Mouse (Mus musculus): ENCODE data around the gene Frmd5.

Frmd5 gene

DNA sequence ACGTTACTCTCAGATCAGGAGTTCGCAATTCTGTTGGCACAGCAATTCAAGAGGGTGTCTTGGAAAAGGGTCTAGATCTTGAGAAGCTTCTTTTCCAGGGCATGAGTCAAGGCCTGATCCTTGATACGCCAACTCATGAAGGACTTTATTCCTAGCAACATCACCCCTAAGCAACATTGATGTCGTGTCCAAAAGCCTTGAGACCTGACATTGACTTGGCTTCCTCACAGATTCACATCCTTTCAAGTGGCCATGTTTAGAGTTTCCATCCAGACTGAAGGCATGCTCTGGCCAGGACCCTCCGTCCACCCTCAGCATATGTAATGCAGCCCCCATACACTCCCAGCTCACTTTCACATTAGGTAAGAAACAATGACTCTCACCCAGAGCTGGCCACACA lies 45.0 kb downstream of the Frmd5 start:
- no peak for DNase-seq (ENCODE audit: low spot score in 2 of 2)

DNA sequence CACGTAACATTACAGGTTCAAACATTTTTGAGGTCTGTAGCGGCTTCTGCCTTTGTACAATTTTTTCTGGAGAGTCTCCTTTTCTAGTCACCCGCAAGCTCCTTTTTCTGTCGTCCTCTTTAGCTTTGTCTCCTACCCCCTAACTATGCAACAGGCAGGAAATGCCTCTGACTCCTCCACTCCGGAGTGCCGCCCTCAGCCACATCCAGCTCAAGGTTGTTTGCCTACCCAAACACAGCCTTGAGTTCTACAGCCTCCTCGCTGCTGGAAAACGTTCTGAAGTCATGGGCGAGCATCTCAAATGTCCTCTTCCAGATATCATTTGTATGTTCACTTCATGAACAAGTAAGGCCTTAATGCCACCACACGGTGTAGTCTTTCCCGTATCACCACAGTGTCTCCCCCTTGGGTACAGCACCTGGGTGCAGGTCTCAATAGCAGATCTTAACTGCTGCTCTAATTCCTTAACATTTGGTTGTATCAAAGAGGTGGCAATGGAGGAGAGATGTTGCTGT lies 45.5 kb downstream of the Frmd5 start:
- no peak for DNase-seq (ENCODE audit: low spot score in 2 of 2)

DNA sequence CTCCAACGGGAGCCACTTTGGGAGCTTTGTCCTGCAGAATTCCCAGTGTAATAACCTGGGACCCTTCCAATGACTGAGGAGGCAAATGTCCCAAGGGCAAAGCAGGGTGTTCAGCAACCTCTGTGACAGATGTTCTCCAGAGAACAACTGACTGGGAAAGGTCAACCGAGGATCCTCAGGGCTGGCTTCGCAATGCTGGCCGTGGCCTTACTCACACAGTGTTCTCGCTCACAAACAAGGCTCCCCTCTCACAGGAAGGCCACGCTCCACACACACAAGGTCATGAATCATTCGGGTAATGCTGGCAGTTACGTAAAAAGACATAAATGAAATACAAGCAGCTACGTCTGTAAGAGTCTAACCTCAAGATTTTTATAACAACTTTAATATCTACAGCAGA lies 46.2 kb downstream of the Frmd5 start:
- no peak for DNase-seq (ENCODE audit: low spot score in 2 of 2)

DNA sequence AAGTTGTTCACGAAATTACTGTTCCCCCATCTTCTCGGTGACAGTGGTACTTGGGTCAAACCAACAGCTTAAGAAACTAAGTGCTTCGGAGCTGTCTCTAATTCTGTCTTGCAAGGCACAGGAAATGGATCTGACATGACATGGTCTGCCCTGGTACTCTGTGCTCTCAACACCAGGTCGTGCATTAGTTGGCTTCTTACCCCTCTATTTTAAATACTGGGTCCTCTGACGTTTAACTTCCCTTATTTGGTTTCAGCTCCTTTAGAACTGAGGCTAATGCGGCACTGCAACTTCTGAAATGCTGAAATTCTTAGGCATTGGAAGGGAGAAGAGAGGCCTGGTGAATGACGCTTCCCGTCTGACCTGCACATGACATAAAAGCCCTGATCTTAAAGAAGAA lies 48.6 kb downstream of the Frmd5 start:
- DNase-seq (ENCODE audit: low spot score in 2 of 2), result no peak

DNA sequence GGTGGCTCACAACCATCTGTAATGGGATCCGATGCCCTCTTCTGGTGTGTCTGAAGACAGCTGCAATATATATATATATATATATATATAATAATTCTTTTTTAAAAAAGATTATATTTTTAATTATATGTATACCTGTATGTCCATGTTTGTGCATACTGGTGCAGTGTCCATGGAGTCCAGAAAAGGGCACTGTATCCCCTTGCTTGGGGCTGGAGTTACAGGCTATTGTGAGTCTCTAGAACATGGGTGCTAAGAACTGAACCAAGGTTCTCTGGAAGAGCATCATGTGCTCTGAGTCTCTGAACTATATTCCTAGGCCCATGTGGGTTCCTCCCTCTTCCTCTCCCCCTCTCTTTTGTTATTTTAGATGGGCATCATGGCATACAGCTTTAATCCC lies 50.6 kb downstream of the Frmd5 start:
- no peak for DNase-seq (ENCODE audit: low spot score in 2 of 2)

DNA sequence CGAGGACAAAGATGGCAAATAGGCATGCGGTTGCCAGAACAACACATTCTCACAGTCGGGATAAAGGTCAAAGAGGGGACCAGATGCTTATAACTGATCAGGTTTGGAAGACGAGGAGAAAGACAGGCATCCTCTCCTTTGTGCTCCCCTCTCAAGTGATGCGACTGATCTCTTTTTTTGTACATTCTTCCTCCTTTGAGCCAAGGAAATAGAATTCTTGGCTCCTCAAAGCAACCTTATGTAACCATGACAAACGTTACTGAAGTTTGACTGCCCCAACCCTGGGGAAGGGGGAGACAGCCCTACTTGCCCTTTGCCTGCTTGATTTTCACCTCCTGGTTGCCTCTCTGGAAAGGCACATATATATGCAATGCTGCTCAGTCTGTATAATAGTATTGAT lies 51.8 kb downstream of the Frmd5 start:
- DNase-seq (ENCODE audit: low spot score in 2 of 2), result no peak

DNA sequence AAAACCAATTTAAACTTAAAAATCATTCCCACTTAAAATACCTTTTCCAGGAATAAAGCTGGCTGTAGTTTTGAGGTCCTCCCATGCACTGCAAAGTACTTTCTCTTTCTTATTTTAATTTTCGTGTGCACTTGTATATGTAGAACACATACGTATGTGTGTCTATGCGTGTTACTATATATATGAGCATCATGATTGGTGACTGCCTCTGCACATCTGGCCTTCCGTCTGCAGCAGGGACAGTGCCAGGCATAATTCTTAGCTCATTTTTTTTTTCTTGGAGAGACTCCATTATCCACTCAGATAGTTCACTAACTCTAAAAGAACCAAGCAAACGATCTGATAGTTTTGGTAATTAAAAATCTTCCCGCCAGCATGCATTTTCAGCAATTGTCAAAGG lies 56.8 kb downstream of the Frmd5 start:
- no peak for DNase-seq (ENCODE audit: low spot score in 2 of 2)

DNA sequence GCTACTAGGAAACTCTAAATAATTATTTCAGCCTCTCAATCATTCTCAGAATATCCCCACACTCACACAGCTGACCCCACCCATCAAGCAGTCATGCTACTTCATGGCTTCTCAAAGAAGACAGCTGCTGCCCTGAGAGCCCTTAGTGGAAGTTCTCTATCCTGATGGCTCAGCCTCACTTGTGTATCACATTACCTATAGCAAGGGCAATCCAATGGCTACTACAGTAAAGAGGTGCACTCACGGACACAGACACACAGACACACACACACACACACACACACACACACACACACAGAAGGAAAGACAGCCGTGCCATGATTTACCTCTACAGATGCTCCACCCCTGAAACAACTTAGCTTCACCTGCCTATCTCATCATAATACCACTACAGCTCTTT lies 65.7 kb downstream of the Frmd5 start:
- DNase-seq (ENCODE audit: low spot score in 2 of 2), result no peak

DNA sequence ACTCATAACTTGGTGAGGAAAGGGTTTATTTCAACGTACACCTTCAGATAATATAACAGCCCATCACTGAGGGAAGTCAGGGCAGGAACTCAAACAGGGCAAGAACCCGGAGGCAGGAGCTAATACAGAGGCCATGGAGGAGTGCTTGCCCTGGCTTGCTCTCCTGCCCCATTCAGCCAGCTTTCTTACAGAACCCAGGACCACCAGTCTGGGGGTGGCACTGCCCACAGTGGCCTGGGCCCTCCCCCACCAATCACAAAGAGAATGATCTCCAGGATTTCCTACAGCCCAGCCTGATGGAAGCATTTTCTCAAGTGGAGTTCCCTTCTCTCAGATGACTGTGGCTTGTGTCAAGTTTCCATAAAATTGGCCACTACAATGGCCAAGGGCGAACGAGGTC lies 67.5 kb downstream of the Frmd5 start:
- DNase-seq (ENCODE audit: low spot score in 2 of 2), result no peak

DNA sequence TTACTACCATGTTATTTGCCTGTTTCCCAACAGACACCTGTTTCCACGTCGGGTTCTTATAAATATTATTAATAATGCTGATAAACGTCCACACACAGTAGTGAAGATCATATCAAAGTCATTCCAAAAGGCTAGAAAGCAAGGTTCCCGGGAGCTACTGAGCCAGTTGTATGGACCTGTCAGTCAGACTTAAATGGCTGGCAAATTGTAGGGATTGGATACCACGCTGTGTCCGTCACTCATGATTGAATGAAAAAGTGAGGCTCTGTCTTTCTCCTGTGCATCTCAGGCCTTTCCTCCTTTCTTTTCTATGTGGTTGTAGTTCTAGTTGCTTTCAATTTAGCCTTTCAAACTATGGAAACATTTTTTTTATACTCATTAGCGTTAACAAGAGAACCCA lies 73.5 kb downstream of the Frmd5 start:
- DNase-seq (ENCODE audit: low spot score in 2 of 2), result no peak

DNA sequence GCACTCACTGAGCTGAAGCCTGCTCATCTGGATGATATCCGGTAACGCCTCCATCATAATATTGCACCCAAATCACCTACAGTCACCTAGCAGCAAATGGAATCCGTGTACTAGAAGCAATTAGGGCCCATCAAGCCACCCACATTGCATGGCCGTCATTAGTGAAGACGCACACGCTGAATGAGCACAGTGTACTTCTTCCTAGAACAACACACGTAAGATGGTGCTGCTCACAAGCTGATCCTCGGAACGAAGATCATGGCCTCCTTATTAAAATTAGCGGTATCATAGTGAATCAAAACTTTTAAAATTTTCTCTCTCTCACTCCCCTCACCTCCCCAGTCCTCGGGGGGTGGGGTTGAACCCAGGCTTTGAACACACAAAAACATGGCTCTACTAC lies 76.4 kb downstream of the Frmd5 start:
- DNase-seq (ENCODE audit: low spot score in 2 of 2), result no peak

DNA sequence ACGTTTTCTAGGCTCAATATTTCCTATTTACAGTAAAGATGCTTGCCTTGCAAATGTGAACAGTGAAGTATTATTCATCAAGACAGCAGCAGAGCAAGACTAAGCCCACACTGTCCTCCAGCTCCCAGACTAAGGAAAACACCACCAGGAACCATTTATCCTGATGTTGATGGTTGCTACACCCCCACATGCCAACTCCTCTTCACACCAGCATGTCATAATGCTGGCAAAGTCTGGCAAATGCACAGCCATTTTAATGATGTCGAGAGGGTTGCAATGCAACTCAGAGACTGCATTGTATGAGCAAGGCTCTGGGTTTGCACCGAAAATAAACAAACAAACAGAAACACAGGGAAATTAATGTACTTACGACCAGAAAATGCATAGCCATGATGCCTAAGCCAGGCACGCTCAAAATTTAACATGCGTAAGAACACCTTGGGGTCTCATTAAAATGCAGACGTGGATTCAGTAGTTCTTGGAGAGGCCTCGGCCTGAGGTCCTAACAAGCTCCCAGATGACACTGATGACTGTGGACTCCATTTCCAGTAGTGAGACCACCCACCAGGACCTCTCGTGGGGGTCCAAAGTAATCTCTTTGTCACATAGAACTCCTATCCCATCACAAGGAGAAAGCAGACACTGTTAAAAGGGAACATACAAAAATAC lies 77.8 kb downstream of the Frmd5 start:
- no peak for DNase-seq (ENCODE audit: low spot score in 2 of 2)

DNA sequence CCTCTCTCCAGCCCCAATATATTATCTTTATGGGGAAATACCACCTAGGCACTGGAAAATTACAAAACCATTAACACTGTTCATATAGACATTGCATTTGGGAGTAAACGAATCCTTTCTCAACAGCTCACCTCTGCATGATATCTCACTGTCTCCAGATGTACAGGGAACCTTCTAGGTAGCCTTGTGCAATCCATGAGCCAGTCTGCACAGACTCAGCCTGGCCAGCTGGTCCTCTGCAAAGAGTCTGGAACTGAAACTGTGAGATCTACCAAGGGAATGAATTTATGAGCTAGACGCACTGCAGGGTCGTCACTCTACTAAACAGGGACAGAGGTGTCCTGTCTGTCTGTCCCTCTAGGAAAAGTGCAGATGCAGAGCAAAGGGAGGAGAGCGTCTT lies 82.0 kb downstream of the Frmd5 start:
- no peak for DNase-seq (ENCODE audit: low spot score in 2 of 2)

DNA sequence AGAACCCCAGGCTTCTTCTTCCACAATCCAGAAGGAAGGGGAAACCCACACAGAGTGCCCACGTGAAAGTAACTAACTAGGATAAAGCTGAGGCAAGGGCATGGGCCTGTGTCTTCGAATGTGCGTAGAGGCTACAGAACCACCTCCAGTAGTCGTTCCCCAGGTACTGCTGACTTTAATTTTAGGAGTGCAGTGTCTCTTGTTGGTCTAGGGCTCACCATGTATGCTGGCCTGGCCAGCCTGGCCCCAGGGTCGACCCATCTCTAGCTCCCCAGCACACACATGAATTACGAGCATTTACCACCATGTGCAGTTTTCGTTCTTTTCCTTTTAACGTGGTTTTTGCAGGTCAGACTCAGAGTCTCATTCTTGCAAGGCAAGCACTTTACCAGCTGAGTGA lies 83.1 kb downstream of the Frmd5 start:
- DNase-seq (ENCODE audit: low spot score in 2 of 2), result no peak

DNA sequence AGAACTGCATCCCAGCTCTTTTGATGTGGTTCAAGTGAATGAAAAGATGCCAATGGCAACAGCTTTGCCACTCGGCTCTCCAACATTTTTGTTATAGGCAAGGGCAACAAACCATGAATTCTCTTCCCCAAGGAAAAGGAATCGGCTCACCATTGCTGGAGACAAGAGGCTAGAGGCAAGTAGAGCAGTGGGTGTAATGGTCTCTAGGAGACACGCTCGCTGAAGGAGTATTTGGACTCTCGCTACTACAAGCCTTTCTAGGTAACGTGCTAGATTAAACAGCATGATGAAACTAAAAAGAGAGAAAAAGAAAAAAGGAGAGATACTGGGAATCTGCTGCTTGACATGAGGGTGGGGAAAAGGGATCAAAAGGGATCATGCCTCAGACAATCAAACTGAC lies 87.9 kb downstream of the Frmd5 start:
- no peak for DNase-seq (ENCODE audit: low spot score in 2 of 2)

DNA sequence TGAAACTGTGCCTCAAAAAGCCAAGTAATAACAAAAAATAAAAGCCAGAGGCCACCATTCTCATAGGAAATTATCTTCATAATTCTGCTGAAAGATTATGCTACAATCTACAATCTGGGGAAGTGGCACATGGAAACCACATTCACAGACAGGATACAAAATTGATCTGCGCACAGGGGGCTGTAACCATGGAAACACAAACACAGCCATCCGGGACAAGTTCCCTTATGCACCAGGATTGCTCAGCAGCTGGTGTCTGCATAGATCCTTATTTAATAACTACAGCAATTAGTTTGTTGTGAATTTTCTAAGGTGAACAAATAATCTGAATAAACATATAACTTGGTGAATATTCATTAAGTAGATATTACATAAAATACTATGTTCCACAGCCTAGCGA lies 89.8 kb downstream of the Frmd5 start:
- no peak for DNase-seq (ENCODE audit: low spot score in 2 of 2)

DNA sequence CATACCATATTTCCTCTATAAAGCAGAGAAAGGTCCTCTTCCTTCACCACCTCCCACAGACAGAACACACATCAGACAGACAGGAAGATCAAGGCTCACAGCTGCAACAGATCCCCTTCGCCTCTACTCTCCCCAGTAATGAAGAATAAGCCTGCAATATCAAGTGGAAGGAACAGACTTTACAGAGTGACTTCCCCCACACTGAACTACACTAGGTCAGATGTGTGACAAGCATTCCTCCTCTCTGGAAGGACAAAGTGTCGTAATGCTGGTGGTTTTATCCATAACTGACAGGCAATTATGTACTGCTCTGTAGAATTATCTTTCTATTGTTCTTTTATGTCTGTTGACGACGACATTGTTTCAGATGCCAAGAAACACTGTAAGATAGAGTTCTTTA lies 93.3 kb downstream of the Frmd5 start:
- no peak for DNase-seq (ENCODE audit: low spot score in 2 of 2)

DNA sequence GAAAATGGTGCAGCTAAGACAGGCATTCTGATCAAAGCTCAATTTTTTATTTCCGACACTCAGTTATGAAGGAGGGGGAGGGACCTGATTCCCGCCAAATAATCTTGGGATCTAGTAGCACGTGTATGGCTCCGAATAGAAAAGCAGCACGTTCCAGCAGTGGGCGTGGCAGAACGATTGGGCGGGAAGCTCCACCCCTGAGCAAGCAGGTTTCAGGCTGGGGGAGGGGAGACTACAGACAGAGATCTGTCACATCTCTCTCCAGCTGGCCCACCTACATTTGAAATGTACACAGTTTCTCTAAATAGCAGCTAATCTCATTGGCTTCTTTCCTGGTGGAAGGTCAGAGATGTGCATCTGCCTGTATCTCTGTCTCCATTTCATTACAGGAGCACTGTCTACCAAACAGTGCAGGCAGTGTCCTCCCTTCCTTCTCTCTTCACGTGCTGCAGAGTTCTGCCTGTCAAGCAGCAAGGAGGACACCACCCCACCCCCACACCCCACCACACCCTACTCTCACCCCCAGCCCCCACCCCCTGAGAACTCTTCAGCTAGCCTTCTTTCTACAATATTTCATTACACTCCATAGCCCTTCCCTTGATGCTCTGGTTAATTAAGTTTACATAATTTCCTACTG lies 95.0 kb downstream of the Frmd5 start:
- DNase-seq (ENCODE audit: low spot score in 2 of 2), result no peak

DNA sequence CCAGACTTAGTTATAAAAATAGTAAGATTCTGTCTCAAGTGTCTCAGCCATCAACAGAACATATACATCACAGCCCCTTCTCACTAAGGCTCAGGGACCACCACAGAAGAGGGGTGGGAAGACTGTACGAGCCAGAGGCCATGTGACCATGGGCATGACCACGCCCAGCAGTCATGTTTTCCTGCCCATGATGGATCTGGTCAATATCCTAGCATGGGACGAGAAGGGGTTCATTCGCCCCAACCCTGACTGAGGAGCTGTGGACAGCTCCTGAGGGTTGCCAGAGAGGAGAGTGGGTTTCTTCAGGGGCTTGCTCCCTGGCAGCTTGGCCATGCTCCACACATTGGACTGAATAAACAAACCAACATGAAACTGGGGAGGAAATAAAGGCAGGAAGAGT lies 97.8 kb downstream of the Frmd5 start:
- no peak for DNase-seq (ENCODE audit: low spot score in 2 of 2)

DNA sequence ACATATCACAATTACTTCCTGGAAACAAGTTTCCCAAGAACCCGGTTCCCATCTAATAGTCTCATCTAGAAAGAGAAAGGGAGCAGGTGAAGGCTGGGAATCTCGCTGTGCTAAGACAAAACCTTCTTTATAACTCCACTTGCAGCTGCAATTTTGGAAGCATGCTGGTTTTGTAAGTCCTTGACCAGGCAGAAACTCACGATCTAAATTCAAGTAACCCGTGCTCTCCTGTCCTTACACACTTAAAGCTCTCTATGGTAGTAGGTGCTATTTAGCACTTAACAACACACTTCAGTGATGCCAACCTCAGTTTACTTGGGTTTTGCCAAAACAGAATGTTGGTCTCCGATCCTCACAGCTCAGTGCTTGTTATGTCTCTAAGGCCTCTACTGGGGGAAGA lies 99.4 kb downstream of the Frmd5 start:
- DNase-seq (ENCODE audit: low spot score in 2 of 2), result no peak

DNA sequence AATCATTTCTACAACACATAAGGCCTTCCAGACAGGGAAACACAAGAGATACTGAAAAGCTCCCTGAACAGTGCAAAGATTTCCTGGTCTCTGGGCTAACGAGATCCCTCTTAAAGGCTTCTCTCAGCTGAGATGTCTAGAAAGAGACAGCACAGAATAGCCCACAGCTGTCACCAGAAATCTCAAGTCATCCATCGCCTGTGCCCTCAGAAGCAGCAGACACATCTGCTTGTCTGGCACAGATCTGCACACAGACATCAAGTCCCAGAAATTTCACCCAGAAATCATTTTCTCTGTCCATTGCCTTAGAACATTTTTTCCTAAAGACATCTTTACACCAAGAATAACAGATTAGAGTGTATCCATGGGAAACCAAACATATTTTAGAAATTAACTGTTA lies 101.1 kb downstream of the Frmd5 start:
- DNase-seq (ENCODE audit: low spot score in 2 of 2), result no peak

DNA sequence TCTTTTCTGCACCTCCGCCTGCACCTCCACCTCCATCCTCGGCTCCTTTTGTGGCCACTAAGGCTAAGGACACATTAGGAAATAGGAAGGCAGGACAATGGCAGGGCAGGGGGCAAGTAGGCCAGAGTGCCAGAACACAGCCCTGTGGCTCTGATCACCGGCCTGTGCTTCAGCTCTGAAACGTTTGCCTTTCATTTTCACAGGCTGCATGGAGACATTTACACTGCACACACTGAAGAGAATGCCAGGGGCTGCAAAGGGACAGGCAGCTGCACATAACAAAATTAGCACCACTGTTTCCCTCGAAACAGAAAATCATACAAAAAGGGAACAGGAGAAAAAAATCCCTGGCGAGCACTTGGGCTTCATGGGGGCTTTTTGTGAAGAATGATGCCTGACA lies 107.6 kb downstream of the Frmd5 start:
- DNase-seq (ENCODE audit: low spot score in 2 of 2), result no peak

DNA sequence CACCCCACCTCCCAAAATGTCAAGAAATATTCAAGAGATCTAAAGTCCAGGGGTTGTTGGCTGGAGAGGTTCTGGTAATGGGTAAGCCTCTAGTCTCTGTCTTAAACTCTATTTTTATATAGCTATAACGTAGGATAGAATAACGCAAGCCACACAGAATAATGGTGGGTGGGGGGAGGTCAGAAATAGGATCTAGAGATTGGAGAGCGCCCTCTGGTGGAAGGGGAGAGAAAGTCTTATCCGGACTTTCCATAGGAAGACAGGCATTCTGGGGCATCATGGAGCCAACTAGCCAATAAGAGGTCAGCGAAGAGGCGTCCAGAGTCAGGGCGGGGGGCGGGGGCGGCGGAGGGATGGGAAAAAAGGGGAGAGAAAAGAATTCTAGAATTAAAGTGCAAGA lies 111.5 kb downstream of the Frmd5 start:
- DNase-seq (ENCODE audit: low spot score in 2 of 2), result no peak

DNA sequence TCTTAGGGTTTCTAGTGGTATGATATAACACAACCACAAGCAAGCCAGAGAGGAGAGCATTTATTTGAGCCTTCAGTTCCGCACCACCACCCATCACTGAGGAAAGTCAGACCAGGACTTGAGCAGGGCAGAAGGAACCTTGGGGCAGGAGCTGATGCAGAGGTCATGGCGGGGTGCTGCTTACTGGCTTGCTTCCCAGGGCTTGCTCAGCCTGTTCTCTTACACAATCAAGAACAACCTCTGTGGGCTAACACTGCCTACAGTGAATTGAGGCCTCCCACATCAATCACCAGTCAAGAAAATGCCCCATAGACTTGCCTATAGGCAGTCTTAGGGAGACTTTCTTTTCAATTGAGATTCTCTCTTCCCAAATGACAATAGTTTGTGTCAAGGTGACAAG lies 118.8 kb downstream of the Frmd5 start:
- no peak for DNase-seq (ENCODE audit: low spot score in 2 of 2)

Data from frontal cortex, postnatal 25 days (tissue).